Mouse (Mus musculus): ENCODE results near the gene Ctla2b.
"Not testable (repeated sequence)": the region's sequence is repeated elsewhere in the genome, so short reads cannot be mapped to it uniquely, and the experiment has no call there.

Ctla2b gene

DNA sequence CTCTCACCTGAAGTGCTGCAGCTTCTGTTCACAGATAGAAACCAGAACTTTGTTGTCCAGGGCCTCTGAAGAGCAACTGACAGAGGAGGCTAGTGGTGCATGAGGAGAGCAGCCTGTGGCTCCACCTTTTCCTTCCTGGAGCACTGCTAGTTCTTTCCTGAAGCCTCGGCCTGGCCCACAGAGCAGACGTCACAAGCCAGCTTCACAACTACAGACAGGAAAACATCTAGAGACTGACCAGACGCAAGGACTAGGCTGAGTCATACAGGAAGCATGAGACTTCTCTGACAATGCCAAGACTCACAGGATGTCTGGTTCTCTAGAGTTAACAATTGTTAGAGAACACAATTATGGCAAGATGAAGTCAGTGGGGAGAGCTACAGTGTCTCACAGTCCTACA, at the start of gene Ctla2b:
Gene Ctla2b, minus strand, starts transcription at position 120 of the 400 bp plus-strand sequence.
- peak; percentile 58 for DNase-seq (ENCODE audit: low read depth, low spot score)

DNA sequence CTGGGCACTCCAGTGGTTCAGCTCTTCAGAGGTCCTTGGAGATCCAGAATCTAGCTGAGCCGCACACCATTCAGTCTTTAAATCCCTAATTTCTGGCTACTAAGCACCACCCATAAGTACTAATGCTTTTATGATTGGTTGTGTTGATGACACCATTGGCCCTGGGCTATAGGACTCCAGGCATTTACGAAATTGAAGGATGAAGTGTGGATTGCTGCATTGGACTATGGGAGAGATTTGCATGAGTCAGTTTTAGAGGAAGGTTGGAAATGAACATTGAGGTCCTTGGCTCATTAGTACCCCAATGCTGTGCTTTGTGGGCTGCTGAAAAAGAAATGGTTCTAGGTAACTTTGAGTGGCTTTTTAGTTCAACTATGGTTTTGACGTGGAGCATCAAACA, 44.6 kb upstream of the Ctla2b start, which contains the start of gene Tpbpa:
Gene Tpbpa, minus strand, starts transcription at position 101 of the 400 bp plus-strand sequence.
- DNase-seq (ENCODE audit: low read depth, low spot score) = not testable (repeated sequence)

DNA sequence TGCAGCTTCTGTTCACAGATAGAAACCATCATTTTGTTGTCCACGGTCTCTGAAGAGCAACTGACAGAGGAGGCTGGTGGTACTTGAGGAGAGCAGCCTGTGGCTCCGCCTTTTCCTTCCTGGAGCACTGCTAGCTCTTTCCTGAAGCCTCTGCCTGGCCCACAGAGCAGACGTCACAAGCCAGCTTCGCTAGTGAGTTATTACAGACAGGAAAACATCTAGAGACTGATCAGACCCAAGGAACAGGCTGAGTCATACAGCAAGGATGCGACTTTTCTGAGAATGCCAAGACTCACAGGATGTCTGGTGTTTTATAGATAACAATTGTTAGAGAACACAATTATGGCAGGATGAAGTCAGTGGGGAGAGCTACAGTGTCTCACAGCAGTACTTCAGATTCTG, 39.3 kb upstream of the Ctla2b start, which contains the start of the genes Gm49391 and Ctla2a:
Gene Gm49391, minus strand, starts transcription at position 72 of the 402 bp plus-strand sequence.
Gene Ctla2a, minus strand, starts transcription at position 126 of the 402 bp plus-strand sequence.
- DNase-seq (ENCODE audit: low read depth, low spot score) = peak; percentile 69

DNA sequence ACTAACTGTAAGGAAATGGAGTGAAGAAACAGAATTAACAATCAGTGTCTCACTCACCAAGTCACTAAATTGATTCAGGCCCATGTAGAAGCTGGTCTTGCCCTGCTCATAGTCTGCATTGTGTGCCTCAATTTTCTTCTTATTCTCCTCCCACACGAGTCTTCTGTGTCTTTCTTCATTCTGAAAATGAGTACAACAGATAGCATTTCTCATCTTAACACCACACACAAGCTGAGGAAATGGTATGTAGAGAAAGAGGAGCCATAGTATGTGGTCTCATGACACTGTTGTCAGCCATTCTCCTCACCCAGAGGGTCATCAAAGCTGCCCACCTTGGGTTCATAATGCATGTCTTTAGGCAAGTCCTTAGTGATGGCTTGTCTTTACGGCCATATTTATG, 38.2 kb upstream of the Ctla2b start, which contains the start of gene Gm49393:
Gene Gm49393, minus strand, starts transcription at position 101 of the 400 bp plus-strand sequence.
- DNase-seq (ENCODE audit: low read depth, low spot score) = not testable (repeated sequence)

DNA sequence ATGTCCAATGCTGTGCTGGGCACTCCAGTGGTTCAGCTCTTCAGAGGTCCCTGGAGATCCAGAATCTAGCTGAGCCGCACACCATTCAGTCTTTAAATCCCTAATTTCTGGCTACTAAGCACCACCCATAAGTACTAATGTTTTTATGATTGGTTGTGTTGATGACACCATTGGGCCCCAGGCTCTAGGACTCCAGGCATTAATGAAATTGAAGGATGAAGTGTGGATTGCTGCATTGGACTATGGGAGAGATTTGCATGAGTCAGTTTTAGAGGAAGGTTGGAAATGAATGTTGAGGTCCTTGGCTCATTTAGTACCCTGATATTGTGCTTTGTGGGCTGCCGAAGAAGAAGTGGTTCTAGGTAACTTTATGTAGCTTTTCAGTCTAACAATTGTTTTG, 7.5 kb upstream of the Ctla2b start, which contains the start of gene Tpbpb:
Gene Tpbpb, minus strand, starts transcription at position 101 of the 400 bp plus-strand sequence.
- not testable (repeated sequence) for DNase-seq (ENCODE audit: low read depth, low spot score)

DNA sequence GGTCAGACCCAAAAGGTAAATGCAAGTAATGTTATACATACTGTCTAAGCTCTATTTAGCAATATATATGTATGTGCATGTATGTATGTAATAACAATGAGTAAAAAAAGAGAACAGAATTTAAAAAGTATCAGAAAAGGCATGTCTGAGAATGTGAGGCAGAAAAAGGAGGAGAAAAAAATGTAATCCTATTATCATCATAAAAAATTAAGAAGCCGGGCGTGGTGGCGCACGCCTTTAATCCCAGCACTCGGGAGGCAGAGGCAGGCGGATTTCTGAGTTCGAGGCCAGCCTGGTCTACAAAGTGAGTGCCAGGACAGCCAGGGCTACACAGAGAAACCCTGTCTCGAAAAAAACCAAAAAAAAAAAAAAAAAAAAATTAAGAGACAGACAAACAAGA, 453 bp downstream of the Ctla2b start, which contains the start of gene Gm49392:
Gene Gm49392, minus strand, starts transcription at position 101 of the 400 bp plus-strand sequence.
- not testable (repeated sequence) for DNase-seq (ENCODE audit: low read depth, low spot score)

DNA sequence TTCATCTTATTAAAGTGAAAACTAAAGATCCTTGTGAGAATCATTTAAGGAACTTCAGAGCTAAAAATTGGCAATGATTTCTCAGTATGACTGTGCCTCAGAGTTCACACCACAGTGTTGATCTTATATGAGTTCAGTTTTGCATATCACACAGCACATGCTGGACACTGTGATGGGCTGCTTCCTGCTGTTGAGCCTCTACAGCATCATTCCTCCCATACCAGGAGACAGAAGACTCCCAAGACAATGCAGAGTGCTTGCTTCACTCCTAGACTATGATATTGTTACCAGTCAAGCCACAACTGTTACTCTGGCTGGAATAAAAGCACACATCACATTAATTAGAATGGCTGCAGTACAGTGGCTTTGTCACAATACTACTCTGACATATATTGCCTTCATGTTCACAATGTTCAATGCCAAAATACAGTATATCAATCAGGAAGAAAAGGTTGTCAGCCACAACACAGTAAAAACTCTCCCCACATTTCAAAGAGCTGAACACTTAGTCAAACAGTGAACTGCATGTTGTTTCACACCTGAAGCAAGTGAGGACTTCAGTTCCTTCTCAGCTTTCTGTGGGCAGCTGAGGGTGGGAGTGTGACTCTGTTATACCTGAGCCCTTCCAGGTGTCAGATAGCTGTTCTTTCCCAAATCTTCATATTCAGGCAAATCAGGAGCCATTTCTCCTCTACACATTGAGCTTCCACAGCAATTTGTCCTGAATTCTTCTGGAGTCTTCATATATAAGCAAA, 1.7 kb downstream of the Ctla2b start:
- no peak for DNase-seq (ENCODE audit: low read depth, low spot score)

DNA sequence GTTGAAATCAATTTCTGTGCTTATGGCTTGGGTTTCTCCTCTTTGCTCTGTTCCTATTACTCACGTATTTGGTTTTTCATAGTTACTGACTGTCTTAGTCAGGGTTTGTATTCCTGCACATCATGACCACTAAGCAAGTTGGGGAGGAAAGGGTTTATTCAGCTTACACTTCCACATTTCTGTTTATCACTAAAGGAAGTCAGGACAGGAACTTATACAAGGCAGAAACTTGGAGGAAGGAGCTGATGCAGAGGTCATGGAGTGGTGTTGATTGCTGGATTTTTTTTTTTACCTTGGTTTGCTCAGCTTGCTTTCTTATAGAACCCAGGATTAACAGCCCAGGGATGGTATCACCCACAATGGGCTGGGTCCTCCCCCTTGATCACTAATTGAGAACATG, 4.9 kb downstream of the Ctla2b start:
- no peak for DNase-seq (ENCODE audit: low read depth, low spot score)

DNA sequence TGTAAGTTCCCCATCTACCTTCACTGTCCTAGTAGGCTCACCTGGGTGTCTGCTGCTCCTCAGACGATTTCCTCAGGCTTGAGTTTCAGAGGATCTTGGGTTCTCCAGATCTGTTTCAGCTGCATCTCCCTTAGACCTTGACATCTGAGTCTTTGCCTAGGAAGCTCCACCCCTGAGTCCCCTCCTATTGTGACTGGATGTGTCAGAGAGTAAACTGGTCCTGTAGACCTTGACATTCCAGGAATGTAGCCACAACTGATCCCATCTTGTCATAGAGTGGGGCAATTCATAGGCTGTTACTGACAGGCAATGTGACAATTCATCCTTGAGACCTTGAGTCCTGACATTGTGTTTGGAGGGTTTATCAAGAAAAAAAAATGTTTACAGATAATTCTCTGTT, 33.0 kb downstream of the Ctla2b start, which contains the start of gene 4930486L24Rik:
Gene 4930486L24Rik, minus strand, starts transcription at position 195 of the 400 bp plus-strand sequence.
- no peak for DNase-seq (ENCODE audit: low read depth, low spot score)

DNA sequence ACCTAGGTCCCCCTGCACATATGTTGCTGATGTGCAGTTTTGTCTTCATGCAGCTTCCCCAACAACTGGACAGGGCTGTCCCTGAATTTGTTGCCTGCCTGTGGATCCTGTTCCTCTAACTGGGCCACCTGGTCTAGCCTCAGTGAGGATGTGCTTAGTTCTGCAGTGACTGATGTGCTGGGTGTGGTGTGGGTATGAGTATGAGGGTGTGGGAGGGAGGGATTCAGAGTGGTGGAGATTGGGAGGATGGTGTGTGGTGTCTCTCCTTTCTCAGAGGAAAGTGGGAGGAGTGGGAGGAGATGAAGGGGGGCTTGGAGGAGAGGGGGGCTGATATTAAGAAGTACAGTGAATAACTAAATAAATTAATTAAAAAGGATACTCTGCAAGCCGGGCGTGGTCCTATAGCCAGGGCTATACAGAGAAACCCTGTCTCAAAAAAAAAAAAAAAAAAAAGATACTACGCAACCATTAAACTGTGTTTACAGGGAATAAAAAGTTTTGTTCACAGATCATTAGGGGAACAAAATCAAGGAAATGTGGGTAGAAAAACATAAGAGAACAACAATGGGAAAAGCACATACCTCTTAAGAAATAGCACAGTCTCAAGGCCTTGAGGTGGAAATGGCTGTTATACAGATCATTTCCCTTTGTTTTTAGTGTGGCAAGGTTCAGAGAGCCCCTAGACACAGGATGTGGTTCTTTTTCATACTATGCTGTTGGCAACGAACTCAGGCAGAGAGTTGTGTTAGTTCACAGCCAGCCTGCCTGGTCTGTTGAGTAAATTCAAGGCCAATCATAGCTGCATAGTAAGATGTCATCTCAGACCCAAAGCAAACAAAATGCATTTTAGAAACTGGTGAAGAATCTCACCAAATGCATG, 48.8 kb downstream of the Ctla2b start:
- peak; percentile 79 for DNase-seq (ENCODE audit: low read depth, low spot score)
